Mouse (Mus musculus) midbrain, embryonic 16.5 days (tissue): ENCODE measurements around the gene Ppp4r1. TPM values are rescaled to one million over a fixed set of nuclear protein-coding genes. Genes with fewer than 3 reads are reported as not detected.

Source experiments
- ATAC-seq: fragments of 200-750 bp; cut with Nextera tagmentation; 2 replicates; pipeline ENCODE4 v1.8.0; 2017; ENCODE audit warnings: moderate TSS enrichment
- H3K27ac ChIP-seq: fragments of 300-500 bp; sonication (generic); 2 replicates; pipeline ENCODE4 v1.5.1; 2014; ENCODE audit warnings: mild to moderate bottlenecking, low read length, mixed read lengths
- H3K27me3 ChIP-seq: fragments of 300-500 bp; sonication (generic); 2 replicates; pipeline ENCODE4 v1.6.1; 2014; ENCODE audit warnings: low read depth, low read length, mixed read lengths; ENCODE audit not compliant: control insufficient read depth, insufficient read depth
- H3K36me3 ChIP-seq: fragments of 300-500 bp; sonication (generic); 2 replicates; pipeline ENCODE4 v1.6.1; 2014; ENCODE audit warnings: mild to moderate bottlenecking, low read length, moderate library complexity, mixed read lengths; ENCODE audit not compliant: control insufficient read depth, insufficient read depth
- H3K4me1 ChIP-seq: fragments of 300-500 bp; sonication (generic); 2 replicates; pipeline ENCODE4 v1.6.1; 2014; ENCODE audit warnings: mild to moderate bottlenecking, low read length, mixed read lengths; ENCODE audit not compliant: control insufficient read depth, insufficient read depth
- H3K4me2 ChIP-seq: fragments of 300-500 bp; sonication (generic); 2 replicates; pipeline ENCODE4 v1.6.1; 2014; ENCODE audit warnings: mild to moderate bottlenecking, low read length, mixed read lengths
- H3K4me3 ChIP-seq: fragments of 300-500 bp; sonication (generic); 2 replicates; pipeline ENCODE4 v1.5.1; 2014; ENCODE audit warnings: low read depth, mild to moderate bottlenecking, low read length, moderate library complexity, mixed read lengths
- H3K9ac ChIP-seq: fragments of 300-500 bp; sonication (generic); 2 replicates; pipeline ENCODE4 v1.6.1; 2014; ENCODE audit warnings: low read depth, low read length, mixed read lengths
- H3K9me3 ChIP-seq: fragments of 300-500 bp; sonication (generic); replicated peaks from 2 replicates; pipeline ENCODE4 v1.6.1; 2014; ENCODE audit warnings: mild to moderate bottlenecking, low read length, mixed read lengths; ENCODE audit not compliant: control insufficient read depth, poor library complexity, severe bottlenecking
- WGBS: fragments of 180-500 bp; shearing (Covaris S2); extraction: QIAGEN DNeasy Blood & Tissue Kit; methylation state at CpG from one replicate; pipeline ENCODE4 v1.1.7; 2014; 5-methylcytosine and 5-hydroxymethylcytosine counted together
- polyA plus RNA-seq: library from polyadenylated mRNA; unstranded; fragments of >200 nt; fragmentation: Nextera tagmentation; extraction: Ambion mirVana; gene quantifications from 2 replicates; pipeline ENCODE4 v1.2.1, GENCODE M21; 2015

The Ppp4r1 gene
- polyA plus RNA-seq, 1 experiment from 2014 or later: 41.5 TPM

GRCm38 (mm10) chr17:65866201-65866600 lies 83.8 kb downstream of the Ppp4r1 start:
- Histone ChIP-seq H3K9me3 (no peaks in the 10 kb centered on the region), H3K9ac (no peak overlapping the region), H3K4me3 (no peak overlapping the region), H3K4me1 (peaks cover 2% of the 10 kb centered on the region; the same call in 1 of the 2 replicates), H3K27ac (no peak overlapping the region), H3K36me3 (peaks cover 6% of the 10 kb centered on the region; the same call in 1 of the 2 replicates), H3K27me3 (no peaks in the 10 kb centered on the region), H3K4me2 (no peak overlapping the region)
- WGBS: 89% methylated on average over 3 of the region's 3 CpGs
- no peak for ATAC-seq

DNA sequence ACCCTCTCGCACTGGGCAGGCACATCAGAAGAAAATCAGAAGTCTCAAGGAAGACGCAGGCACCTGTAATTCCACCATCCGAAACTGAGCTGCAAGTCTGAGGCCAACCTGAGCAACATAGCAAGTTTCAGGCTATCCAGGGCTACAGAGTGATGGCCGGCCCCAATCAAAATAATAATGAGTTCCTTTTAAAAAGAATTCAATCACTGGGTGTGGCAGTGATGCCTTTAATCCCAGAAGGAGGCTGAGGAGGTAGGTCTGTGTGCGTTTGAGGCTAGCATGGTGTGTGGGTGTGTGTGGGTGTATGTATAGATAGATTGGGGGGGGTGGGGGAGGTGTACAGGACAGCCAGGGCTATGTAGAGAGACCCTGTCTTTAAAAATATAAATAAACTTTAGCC lies 85.6 kb downstream of the Ppp4r1 start:
- 91% methylated on average over 5 of the region's 5 CpGs for WGBS
- H3K36me3 ChIP-seq: 0 out of 2 replicates have a peak, but pooled peaks cover 6% of the 10 kb centered on the region
- no peaks in the 10 kb centered on the region for H3K9me3 ChIP-seq
- H3K4me2 ChIP-seq: no peak overlapping the region
- no peak overlapping the region for H3K4me3 ChIP-seq
- no peak overlapping the region for H3K9ac ChIP-seq
- H3K4me1 ChIP-seq: peaks cover 10% of the 10 kb centered on the region
- no peaks in the 10 kb centered on the region for H3K27me3 ChIP-seq
- ATAC-seq: no peak
- no peak overlapping the region for H3K27ac ChIP-seq

- 92% methylated on average over 10 of the region's 10 CpGs for WGBS
- Histone ChIP-seq H3K4me2 (no peak overlapping the region), H3K4me1 (peaks cover 10% of the 10 kb centered on the region; the same call in 1 of the 2 replicates), H3K4me3 (no peak overlapping the region), H3K36me3 (no peaks in the 10 kb centered on the region), H3K9me3 (no peaks in the 10 kb centered on the region), H3K27me3 (no peaks in the 10 kb centered on the region), H3K9ac (no peak overlapping the region), H3K27ac (no peak overlapping the region)
- no peak for ATAC-seq
Observed at GRCm38 (mm10) chr17:65869720-65870119, 87.3 kb downstream of the Ppp4r1 start.

- Histone ChIP-seq H3K4me2 (no peak overlapping the region), H3K27ac (no peak overlapping the region), H3K27me3 (no peaks in the 10 kb centered on the region), H3K36me3 (no peaks in the 10 kb centered on the region), H3K9ac (no peak overlapping the region), H3K4me3 (no peak overlapping the region), H3K9me3 (no peaks in the 10 kb centered on the region), H3K4me1 (peaks cover 10% of the 10 kb centered on the region; the same call in 1 of the 2 replicates)
- WGBS: 42% methylated on average over 4 of the region's 4 CpGs
- ATAC-seq: no peak
Observed at GRCm38 (mm10) chr17:65870146-65870545, 87.8 kb downstream of the Ppp4r1 start.

DNA sequence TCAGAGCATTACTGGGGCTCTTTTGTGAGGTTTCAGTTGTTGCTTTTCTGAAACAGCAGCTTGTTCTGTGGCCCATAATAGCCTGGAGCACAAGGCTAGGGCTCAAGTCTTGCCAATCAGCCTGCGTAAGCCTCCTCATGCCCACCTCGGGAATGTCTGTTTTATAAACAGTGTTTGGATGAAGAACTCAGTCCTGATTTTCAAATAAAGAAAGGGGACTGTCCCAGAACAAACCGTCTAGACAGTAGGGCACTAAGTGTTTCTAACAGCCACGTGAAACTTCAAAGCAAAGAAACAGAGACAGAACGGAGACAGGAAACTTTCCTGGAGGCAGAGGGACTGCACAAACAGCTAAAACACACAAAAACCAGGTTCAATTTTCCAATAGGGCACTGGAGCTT lies 89.3 kb downstream of the Ppp4r1 start:
- Histone ChIP-seq H3K4me1 (peaks cover 8% of the 10 kb centered on the region; the same call in 1 of the 2 replicates), H3K36me3 (no peaks in the 10 kb centered on the region), H3K4me2 (no peak overlapping the region), H3K4me3 (no peak overlapping the region), H3K27ac (peak overlapping the region; percentile 7; the same call in 1 of the 2 replicates), H3K9me3 (no peaks in the 10 kb centered on the region), H3K9ac (no peak overlapping the region), H3K27me3 (no peaks in the 10 kb centered on the region)
- WGBS: 44% methylated on average over 5 of the region's 5 CpGs
- ATAC-seq: no peak

- Histone ChIP-seq H3K36me3 (no peaks in the 10 kb centered on the region), H3K4me3 (no peak overlapping the region), H3K9ac (no peak overlapping the region), H3K9me3 (no peaks in the 10 kb centered on the region), H3K27me3 (no peaks in the 10 kb centered on the region), H3K4me1 (peaks cover 8% of the 10 kb centered on the region; the same call in 1 of the 2 replicates), H3K4me2 (no peak overlapping the region), H3K27ac (no peak overlapping the region)
- ATAC-seq: no peak
- WGBS: 66% methylated on average over 6 of the region's 6 CpGs
Observed at GRCm38 (mm10) chr17:65872051-65872450, 89.7 kb downstream of the Ppp4r1 start.

DNA sequence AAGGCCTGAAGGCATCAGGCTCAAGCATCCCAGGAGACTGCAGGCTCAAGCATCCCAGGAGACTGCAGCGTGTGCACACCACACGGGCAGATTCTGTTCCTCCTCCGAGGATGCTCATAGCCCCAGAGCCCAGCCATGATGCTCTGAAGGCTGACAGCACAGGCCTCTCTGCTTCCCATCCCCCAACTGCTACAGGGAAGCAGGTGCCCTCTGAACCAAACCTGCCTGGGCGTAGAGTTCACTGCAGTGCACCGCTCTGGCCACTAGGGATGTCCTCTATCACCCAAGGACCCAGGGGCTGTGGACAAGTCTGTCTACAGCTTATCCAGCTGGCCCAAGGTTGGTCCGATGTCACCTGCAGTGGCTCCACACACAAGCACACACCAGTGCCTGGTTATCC lies 90.3 kb downstream of the Ppp4r1 start:
- H3K9me3 ChIP-seq: no peaks in the 10 kb centered on the region
- no peak overlapping the region for H3K4me2 ChIP-seq
- no peak overlapping the region for H3K4me3 ChIP-seq
- 37% methylated on average over 6 of the region's 6 CpGs for WGBS
- H3K36me3 ChIP-seq: no peaks in the 10 kb centered on the region
- H3K4me1 ChIP-seq: peaks cover 8% of the 10 kb centered on the region; the same call in 1 of the 2 replicates
- no peaks in the 10 kb centered on the region for H3K27me3 ChIP-seq
- H3K9ac ChIP-seq: no peak overlapping the region
- ATAC-seq: no peak
- H3K27ac ChIP-seq: no peak overlapping the region

- no peak overlapping the region for H3K4me3 ChIP-seq
- peaks cover 8% of the 10 kb centered on the region; the same call in 1 of the 2 replicates for H3K4me1 ChIP-seq
- no peaks in the 10 kb centered on the region for H3K9me3 ChIP-seq
- no peak overlapping the region for H3K4me2 ChIP-seq
- WGBS: 71% methylated on average over 4 of the region's 4 CpGs
- H3K27ac ChIP-seq: no peak overlapping the region
- ATAC-seq: no peak
- no peak overlapping the region for H3K9ac ChIP-seq
- no peaks in the 10 kb centered on the region for H3K27me3 ChIP-seq
- H3K36me3 ChIP-seq: no peaks in the 10 kb centered on the region
Observed at GRCm38 (mm10) chr17:65873156-65873555, 90.8 kb downstream of the Ppp4r1 start.

DNA sequence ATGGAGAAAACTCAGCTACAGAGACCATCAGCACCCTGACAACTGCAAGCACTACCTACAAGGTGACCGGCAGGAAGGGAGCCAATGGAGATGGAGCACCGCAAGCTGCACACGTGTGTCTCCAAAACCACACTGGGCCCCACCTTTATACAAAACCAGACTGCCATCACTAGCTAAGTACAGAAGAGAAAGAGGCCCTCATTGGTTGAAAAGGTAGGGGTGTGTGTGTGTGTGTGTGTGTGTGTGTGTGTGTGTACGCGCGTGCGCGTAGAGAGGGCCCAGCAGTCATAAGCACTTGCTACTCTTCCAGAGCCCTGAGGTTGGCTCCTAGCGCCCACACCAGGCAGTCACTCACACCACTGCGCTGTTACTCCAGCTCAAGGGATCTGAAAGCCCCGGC lies 91.5 kb downstream of the Ppp4r1 start:
- H3K9ac ChIP-seq: no peak overlapping the region
- H3K36me3 ChIP-seq: no peaks in the 10 kb centered on the region
- no peak overlapping the region for H3K4me3 ChIP-seq
- no peak overlapping the region for H3K4me2 ChIP-seq
- no peak overlapping the region for H3K27ac ChIP-seq
- no peaks in the 10 kb centered on the region for H3K27me3 ChIP-seq
- no peak for ATAC-seq
- no peaks in the 10 kb centered on the region for H3K9me3 ChIP-seq
- 96% methylated on average over 11 of the region's 11 CpGs for WGBS
- peaks cover 8% of the 10 kb centered on the region; the same call in 1 of the 2 replicates for H3K4me1 ChIP-seq
